Mouse (Mus musculus) WW6 (cell line): ENCODE measurements around the gene Slc8a2.

Experiments
- DNase-seq: peaks from one replicate; pipeline ENCODE4 v3.0.0-alpha.2; 2013; ENCODE audit warnings: low read depth, low spot score

Gene Slc8a2

DNA sequence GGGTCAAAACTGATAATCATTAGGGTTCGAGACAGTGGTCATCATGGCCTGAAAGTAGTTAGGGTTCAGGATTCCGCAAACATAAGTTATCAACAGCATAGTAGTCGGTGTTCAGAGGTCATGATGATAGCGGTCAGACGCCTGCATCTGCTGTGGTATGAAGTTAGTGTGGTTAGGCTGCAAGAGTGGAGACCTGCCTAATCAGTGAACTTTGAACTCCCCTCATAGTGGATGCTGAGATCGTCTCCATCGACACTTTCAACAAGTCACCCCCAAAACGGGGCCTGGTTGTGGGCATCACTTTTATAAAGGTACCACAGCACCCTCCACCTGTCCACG, 9.4 kb upstream of the Slc8a2 start:
- no peak for DNase-seq

DNA sequence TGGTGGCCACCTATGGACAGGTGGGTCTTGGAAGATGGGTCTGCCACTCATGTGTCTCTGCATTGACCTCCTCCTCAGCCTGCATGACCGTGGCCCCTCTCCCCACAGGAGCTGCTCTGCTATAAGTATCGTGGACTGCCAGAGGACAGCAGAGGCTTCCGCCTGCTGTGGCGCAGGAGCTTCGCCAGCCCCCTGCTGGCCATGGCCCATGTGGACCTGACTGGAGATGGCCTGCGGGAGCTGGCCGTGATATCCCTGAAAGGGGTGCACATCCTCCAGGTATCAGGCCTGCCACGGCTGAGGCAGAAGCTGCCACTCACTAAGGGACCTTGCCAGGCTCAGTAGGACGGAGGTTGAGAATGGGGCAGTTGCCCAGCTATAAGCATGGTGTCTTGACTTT, 3.8 kb upstream of the Slc8a2 start:
- no peak for DNase-seq

DNA sequence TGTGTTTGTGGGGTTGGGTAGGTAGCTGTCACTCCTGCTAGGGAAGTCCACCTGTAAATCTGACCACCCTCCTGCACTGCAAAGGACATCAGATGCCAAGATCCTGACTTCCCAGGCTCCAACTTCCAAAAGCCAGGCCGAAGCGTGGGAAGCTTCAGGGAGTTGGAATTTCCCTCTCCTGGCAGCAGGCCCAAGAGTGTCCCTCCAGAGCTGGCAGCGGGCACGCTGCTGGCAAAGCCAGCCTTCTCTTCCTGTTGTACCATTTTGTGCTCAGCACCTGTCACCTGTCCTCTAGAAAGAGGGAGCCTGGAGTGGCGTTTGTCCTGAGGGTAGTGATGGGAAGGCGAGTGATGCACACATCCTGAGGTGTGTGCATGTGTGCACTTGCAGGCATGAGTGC, 1.3 kb upstream of the Slc8a2 start:
- no peak for DNase-seq

DNA sequence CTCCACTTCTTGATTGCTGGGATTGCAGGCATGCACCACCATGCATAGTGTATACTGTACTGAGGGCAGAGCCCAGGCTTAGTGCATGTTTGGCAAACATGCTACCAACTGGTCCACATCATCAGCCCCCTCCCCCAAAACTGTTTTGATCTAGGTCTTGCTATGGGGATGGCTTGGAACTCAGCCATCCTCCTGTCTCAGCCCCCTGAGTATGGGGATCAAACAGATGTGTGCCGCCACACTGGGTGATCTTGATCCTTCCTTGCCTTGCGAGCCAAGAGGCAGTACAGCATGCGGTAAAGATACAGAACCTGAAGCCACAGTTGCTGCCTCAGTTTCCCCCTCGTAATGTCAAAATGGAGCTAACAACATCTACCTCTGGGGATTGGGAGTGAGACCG, 727 bp upstream of the Slc8a2 start:
- DNase-seq = no peak

DNA sequence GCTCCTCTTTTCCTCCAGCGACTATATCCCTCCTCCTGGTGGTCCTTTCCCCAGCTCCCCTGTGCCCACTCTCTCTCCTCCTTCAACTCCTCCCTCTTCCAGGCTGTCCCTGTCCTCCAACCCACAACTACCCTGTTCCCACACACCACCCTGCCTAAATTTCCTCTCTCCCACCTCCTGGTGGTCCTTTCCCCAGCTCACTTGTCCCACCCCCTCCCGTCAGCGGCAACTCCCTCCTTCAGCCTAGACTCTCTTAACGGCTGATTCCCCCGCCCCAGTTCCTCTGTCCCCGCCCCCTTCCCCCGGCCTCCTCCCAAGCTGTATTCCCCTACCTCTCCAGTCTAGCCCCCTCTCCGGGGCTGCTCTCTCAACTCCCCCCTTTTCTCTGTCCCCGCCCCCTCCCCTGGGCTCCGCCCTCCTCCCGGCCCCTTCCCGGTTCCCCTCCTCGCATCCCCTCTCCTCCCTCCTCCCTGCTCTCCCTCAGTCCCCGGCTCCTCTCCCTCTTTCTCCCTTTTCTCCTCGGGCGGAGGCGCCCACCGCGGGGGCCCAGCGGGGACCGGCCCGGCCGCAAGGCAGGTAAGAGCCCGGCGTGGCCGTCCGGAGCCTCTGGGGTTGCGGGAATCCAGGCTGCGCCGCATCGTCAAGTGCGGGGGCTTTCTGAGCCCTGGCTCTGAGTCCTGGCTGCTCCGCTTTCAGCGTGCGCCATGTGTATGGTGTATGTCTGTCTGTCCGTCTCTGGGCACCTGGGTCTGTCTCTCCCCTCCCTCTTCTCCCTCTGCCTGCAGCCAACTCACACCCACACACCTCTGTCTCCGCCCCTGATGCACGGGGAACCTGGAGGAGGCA, 443 bp downstream of the Slc8a2 start:
- peak; percentile 57 for DNase-seq

DNA sequence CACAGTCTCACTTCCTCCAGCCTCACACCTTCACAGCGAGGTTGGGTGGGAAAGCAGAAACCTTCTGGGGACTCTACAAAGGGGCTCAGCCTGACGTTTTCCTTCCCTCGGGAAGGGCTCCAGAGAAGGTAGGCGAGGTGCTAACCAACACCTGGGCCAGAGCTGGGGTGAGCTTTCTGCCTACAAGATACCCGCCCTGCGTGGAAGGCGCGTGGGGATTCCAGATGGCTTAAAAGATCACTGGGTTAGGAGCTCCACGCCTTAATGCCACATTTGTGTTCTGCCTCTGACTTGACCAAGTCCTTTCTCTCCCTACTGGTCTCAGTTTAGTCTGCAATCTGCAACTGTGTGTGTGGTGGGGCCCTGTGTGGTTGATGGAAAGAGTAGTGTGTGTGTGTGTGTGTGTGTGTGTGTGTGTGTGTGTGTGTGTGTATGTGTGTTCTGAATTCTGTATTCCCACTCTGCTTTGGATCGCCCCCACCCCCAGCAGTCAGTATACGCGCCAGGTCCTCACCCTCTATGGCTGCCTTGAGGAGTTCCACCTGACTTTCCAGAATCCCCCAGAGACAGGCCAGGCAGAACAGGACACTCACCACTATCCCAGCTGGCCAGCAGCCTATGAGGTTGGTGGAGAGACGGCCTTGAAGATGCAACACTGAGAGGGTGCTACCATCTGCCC, 1.5 kb downstream of the Slc8a2 start:
- DNase-seq = no peak

DNA sequence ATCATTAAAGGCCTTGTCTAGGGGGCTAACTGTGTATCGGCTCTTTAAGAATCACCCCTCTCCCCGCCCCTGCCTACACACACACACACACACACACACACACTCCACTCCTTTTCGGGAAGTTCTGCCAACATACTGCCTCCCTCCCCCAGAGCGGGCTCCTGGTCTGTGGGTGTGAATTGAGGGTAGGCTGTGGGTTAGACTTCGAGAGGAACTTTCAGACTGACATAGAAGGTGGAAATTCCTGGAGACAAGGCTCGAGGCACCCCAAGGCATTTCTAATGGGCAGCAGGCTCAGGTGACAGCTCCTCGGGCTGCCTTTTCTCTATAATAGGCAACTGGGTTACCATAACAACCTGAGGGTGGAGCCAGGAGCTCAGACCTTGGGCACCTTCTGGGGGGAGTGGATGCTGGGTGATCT, 2.5 kb downstream of the Slc8a2 start:
- DNase-seq = no peak

DNA sequence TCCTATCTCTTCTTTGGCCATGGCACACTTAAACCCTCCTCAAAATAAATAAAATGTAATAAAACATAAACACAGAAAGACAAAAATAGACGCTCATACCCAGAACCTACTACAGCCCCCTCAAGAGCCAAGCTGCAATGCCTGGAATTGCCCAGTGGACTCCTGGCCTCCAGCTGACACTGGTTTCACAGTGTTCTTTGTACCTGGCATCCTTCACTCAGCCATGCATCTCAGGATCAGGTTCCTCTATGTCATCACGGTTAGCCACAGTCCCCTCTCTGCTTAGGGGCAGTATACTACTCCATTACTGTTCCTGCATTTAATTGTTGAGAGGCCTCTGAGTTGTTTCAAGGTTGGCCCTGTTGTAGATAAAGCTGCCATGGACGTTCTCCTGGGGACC, 3.3 kb downstream of the Slc8a2 start:
- no peak for DNase-seq

DNA sequence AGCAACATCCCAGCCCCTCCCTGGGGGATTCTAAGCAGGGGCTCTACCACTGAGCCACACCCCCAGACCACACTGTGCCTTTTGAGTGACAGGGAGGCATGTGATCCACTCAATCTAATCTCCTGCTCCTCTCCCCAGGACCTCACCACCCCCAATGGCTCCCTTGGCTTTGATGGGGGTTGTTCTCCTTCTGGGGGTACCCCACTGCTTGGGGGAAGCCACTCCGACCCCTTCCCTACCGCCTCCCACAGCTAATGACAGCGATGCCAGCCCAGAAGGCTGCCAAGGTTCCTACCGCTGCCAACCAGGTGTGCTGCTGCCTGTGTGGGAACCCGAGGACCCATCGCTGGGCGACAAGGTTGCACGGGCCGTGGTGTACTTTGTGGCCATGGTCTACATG, 4.1 kb downstream of the Slc8a2 start:
- DNase-seq = no peak

DNA sequence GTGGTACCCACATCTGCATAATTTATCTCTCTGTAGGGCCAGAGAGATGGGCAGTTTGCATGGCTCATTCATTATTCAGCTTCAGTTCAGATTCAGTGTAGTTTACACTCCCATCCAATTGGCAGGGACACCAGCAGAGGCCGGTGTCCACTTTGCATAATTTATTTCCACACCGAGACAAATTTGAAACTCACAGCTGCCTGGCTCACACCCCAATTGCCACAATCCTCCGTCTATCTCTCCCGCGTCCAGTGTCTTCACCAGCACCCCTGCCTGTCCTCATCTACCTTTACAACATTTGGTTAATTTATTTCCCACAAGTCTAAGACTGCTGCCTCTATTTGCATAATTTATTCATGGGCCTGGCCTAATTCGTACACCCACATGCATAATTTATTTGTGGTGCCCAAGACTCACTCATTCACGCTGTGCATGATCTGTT, 5.3 kb downstream of the Slc8a2 start:
- DNase-seq = no peak

DNA sequence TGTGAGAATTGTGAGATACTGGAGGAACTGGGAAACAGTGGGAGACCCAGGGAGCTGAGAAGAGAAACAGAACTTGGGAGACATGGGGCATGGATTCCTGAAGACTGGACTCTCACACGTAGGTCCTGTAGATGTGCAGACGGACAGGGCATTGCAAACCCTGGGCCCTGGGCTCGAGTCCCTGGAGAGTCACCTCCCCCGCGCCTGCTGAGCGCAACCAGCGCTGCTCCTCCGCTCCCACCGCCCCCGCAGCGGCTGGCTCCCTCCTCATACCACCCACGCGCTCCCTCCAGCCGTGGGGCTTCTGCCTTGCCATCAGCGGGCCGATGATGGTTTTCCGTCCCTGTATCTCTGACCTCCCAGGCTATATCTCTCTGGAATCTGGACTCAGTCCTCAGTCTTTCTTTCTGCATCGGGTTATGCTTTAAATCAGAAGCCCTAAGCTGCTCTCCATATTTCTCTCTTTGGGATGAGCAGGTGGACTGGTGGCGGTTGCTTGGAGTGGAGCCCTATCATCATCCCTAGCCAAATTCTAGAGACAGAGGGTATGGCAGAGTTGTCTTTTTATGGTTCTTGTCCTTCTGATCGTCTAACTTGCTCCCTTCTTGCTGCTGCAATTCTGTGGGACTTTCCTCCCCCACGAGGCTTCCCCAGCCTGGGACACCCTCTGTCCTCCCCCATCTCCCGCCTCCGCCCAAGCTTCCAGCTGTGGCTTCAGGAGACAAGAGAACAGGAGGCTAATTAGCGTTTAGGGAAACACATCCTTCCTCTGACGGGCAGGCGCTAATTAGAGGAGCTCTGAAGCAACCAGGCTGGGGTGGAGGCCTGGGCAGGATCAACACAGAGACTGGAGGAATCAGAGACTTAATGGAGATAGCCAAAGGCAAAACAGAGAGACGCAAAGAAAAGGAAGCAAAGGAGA, 17.1 kb downstream of the Slc8a2 start:
- DNase-seq = no peak

DNA sequence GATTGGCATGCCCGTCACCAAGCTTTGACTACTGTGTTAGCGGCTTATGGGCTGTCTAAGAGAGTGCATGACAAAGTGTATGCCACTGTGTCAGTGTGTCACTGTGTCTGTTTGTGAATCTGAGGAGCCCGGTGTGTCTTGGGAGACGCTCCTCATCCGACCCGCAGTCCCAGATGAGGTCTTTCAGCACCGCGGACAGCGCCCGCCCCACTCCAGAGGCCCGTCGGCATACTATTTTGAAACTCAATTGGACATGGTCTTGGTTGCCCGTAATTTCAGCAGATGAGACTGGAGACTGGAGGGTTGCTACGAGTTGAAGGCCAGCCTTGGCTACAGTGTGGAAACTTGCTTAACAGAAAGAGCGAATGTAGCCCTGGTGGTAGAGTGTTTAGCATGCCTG, 18.0 kb downstream of the Slc8a2 start:
- DNase-seq = no peak

DNA sequence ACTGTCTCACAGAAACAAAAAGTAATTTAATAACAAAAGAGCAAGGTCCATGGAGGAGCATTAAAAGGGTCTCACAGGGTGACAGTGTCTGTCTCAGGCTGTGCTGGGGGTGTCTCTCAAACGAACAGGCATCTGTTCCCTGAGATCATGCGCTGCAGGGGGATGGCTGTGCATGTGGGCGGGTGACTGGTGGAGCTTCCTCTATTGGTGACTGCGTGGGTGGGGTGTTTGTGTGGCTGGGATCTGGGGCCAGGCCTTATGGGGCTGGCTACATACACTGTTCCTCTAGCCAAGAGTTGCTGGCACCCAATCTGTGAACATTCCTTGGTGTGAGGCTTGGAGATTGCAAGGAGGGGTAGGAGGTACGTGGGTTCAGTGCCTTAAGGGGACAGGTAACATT, 19.6 kb downstream of the Slc8a2 start:
- no peak for DNase-seq

DNA sequence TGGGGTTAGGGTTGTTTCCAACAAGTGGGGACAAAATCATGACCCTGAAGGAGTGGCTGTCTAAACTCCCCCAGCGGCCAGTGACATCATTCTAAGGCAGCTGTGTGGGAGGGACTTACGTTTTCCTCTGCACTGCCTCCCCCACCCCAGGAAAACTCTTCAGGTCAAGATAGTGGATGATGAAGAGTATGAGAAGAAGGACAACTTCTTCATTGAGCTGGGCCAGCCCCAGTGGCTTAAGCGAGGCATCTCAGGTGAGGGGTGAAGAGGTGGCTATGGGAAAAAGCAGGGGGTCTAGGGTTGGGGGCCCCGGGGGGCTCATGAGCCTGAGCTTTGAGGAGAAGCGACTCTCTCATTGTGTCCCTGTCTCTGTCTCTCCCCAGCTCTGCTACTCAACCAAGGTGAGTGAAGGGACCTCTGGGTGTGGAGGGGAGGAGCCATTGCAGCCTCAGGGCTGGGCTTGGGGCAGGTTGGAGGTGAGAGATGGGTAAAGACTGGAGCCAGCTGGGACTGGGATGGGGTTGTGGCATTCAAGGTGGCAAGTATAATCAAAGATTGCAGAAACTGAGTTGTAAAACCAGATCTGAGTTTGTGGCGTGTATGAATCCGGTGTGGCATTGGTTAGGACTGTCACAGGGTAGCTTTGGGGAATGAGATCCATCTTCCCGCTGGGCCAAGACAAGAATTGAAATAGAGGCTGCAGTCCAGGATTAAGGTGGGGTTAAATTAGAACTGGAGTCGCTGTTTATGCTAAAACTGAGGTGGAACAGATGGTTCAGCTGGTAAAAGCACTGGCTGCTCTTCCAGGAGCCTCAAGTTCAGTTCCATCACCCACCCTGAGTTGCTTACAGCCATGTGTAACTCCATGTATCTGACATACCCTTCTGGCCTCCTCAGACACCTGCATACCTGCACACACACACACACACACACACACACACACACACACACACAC, 20.8 kb downstream of the Slc8a2 start:
- DNase-seq = no peak

DNA sequence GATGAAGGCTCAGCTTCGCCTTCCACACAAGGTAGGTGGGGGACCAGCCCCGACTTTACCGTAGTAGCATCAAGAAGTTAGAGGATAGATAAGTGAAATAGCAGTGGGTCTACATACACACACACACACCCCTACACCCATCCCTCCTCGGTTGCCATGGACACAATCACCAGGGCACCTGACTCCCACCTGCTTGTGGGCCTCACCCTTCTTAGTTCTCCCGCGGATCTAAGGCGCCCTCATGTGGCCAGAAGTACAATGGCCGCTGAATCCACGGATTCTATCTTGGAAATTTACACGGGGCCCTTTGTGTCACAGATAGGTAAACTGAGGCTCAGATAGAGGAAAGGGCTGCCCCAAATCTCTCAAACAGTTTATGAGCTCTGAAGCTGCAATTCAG, 23.9 kb downstream of the Slc8a2 start:
- no peak for DNase-seq

DNA sequence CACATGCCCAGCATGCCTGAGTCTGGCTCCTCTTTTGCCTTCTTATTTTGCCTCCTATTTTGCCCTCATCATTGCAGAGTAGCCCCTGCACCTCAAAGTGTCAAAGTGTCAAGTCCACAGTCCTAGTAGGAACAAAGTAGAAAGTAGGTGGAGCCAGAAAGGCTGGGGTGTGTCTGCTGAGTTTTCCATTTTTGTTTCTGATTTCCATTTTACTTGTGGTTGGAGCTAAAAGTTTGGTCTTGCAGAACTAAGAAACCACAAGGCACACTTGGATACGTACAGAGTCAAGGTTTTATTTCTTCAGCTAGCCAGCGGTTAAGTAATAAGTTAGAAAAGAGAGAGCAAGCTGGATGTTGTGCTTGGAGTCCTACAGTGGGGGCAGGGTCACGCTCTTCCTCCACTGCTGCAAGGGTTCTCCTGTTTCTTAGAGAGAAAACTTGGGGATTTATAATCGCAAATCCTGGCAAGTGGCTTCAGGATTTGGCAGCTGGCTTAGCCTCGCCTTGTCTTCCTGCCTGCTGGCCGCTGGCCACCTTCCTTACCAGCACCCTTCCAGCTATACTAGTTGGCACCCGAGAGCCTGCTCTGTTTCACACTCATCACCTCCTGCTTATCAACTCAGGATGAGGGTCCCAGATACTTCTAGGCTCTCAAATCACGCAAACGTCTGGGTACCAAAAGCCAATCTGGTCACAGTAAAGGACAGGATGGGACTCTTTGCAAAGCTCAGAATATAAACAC, 25.7 kb downstream of the Slc8a2 start:
- no peak for DNase-seq

DNA sequence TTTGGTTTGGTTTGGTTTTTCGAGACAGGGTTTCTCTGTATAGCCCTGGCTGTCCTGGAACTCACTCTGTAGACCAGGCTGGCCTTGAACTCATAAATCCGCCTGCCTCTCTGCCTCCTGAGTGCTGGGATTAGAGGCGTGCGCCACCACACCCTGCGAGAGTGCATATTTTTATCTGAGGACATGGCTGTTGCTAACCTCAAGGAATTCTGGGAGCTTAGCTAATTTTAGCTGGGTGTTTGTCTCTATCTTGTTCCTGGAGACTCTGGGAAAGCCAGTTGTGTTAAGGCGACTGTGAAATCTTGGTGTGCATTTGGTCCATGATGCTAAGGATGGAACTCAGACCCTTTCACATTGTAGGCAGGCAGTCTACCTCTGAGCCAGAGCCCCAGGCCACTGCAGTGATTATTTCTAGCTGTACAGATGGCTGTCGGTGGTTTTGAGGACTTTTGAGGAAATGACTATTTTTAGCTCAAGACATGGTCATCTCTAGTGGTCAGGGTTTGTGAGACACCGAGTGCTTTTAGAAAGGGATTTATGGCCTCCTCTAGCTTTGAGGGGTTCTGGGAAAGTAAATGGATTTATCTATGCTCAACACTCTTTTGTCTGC, 26.6 kb downstream of the Slc8a2 start:
- no peak for DNase-seq

DNA sequence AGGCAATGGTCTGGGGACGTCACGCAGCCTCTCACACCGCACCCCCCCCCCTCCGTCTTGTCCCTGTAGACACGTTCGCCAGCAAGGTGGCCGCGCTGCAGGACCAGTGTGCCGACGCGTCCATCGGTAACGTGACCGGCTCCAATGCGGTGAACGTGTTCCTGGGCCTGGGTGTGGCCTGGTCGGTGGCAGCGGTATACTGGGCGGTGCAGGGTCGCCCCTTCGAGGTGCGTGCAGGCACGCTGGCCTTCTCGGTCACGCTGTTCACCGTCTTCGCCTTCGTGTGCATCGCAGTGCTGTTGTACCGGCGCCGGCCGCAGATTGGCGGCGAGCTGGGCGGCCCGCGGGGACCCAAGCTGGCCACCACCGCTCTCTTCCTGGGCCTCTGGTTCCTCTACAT, 29.1 kb downstream of the Slc8a2 start:
- no peak for DNase-seq

DNA sequence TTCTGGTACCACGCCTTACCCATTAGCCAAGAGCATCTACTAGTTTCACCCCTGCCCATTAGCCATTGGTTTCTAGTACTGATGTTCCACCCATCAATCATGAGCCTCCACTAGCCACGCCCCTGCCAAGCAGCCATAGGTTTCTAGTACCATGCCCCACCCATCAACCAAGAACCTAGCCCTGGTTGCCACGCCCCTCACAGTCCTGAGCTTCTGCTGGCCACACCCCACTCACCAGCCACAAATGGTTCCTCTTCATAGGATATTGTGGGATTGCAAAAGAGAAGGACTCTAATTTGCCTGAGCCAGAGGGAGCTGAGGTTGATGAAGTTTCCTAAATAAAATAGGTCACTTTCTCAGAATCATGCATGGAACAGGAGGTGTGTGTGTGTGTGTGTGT, 31.1 kb downstream of the Slc8a2 start:
- DNase-seq = no peak

DNA sequence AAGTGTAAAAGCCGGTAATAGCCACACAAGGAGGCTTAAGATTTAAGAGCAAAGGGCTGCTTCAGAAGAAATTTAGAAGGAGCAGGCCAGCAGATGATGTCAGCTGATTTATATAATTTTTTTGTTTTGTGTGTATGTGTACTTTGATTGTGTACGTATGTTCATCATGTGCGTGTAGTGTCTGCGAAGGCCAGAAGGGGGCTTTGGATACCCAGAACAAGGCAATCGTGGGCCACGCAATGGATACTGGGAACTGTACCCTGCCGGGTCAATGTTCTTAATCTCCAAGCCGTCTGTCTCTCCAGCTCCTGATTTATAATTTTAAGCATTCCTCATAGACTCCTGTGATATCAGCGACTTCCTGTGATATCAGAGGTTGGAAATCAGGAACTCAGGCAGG, 31.7 kb downstream of the Slc8a2 start:
- no peak for DNase-seq
